Mouse (Mus musculus) kidney, postnatal 14 days (tissue): ENCODE results near the gene Sik3.

Experiments used
- DNase-seq: peaks from one replicate; pipeline ENCODE4 v3.0.0; 2022; ENCODE audit warnings: mixed read lengths

The Sik3 gene

GRCm38 (mm10) chr9:46235649-46236048, 223.0 kb downstream of the Sik3 start:
- no peak for DNase-seq

GRCm38 (mm10) chr9:46238850-46239249, 226.2 kb downstream of the Sik3 start:
- no peak for DNase-seq

- peak; percentile 37 for DNase-seq
These were observed 228.0 kb downstream of the Sik3 start, which contains the start of gene Apoa4 for GRCm38 (mm10) chr9:46240526-46241153. Apoa4 (plus strand) TSS chr9:46240696.

GRCm38 (mm10) chr9:46241818-46242217, 229.2 kb downstream of the Sik3 start:
- DNase-seq, result no peak

GRCm38 (mm10) chr9:46243122-46243521, 230.5 kb downstream of the Sik3 start:
- DNase-seq, result no peak

GRCm38 (mm10) chr9:46243584-46243983, 231.0 kb downstream of the Sik3 start:
- no peak for DNase-seq

- DNase-seq, result peak; percentile 72
These were observed 234.2 kb downstream of the Sik3 start for GRCm38 (mm10) chr9:46246752-46247324.

- DNase-seq, result no peak
These were observed 243.6 kb downstream of the Sik3 start for GRCm38 (mm10) chr9:46256177-46256576.

- no peak for DNase-seq
These were observed 244.2 kb downstream of the Sik3 start for GRCm38 (mm10) chr9:46256658-46257385.

- DNase-seq, result no peak
These were observed 244.9 kb downstream of the Sik3 start for GRCm38 (mm10) chr9:46257546-46257945.

GRCm38 (mm10) chr9:46259111-46259510, 246.5 kb downstream of the Sik3 start:
- no peak for DNase-seq

- DNase-seq, result no peak
These were observed 248.5 kb downstream of the Sik3 start for GRCm38 (mm10) chr9:46261131-46261530.

GRCm38 (mm10) chr9:46268343-46268873, 255.8 kb downstream of the Sik3 start, which contains the start of gene Apoa5:
Apoa5 (plus strand) TSS chr9:46268633.
- DNase-seq, result no peak

GRCm38 (mm10) chr9:46269125-46269524, 256.5 kb downstream of the Sik3 start:
- no peak for DNase-seq

- DNase-seq, result no peak
These were observed 258.2 kb downstream of the Sik3 start for GRCm38 (mm10) chr9:46270782-46271181.

- no peak for DNase-seq
These were observed 259.4 kb downstream of the Sik3 start for GRCm38 (mm10) chr9:46272070-46272469.

GRCm38 (mm10) chr9:46272677-46273454, 260.2 kb downstream of the Sik3 start, which contains the start of gene Zpr1:
Zpr1 (plus strand) TSS chr9:46273064.
- peak; percentile 92 for DNase-seq
